Mouse (Mus musculus) ovary, postnatal 10 days (tissue): Measurements from ENCODE around the gene Spire2.

ENCODE experiments used
- DNase-seq: peaks from one replicate; pipeline ENCODE4 v3.0.0; 2022; ENCODE audit warnings: low spot score

The Spire2 gene

DNA sequence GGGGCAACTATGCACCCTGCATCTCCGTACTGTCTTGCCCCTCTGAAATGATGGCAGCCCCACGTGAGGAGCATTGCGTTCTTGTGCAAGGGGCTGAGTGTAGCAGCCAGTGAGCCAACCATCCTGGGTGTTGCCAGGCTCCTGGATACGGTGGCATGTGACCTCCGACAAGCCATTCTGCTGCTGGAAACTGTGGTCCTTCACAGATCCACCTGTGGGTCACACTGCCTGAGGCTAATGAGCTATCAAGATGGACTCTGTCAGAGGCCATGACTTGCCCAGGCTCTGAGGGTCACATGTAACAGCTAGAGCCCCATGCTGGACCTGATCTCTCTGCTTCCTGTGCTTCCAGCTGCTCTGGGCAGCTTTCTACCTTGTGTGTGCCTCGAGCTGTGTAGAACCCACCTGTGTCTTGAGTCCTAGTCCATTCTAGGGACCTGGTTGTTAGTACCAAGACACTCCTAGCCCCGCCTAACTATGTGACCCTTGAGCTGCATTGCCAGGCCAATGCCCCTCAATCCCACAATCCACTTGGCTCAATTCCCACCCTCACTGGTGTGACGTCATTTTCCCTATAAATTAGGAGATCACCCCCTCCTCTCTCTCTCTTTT lies 84.5 kb downstream of the Spire2 start:
- no peak for DNase-seq
